In the genomic region with DNA sequence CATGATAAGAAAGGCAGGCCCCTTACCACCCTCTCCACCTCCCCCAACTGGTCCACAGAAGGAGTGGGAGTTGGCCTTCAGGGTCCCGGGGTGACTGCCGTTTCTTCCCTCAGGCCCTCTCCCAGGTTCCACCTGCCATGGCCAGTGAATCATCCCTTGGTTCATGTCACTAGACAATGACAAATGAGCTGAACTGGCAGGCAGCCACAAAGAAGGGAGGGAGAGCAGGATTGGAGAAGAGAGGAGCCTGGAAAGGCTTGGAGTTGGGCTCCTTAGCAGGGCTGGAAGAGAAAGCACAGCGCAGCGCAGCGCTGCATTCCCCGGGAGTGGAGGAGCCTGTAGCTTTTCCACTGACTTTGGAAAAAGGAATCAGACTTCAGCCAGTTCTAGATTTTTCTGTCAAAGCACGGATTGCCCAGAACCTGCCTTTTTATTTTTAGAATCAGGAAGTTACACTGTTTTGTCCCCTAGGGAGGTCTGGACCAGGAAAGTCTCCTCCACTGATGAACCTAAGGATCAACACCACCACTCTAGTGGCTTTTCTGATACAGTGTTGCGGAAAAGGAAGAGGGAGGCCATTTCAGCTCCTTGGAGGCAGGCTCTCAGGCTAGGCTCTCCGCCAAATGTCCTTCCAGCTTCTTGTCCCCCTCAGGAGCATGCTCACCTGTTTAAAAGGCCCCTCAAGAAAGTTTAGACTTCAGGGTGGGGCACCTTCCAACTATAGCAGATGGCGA, we compare ENCODE assay signal across 8 mouse cellular contexts. TPM values are rescaled to one million over a fixed set of nuclear protein-coding genes. Genes with fewer than 3 reads are reported as not detected.
DNase-seq lines count a peak whose midpoint lies in the region; ATAC-seq lines count a peak whose summit lies in the region.
"Had no signal": no experiment of that assay in that cellular context is flagged by ENCODE, and none has a peak within 500 bp of the region (broad histone marks: within the 10 kb centered on the region; RNA-seq: fewer than 3 reads in every experiment).

No protein-coding gene starts in this region.

- H3K27ac ChIP-seq in hindbrain, embryonic 12.5 days = peak overlapping the region; percentile 44; the same call in 1 of the 2 replicates
- H3K27ac ChIP-seq in liver, embryonic 13.5 days = peak overlapping the region; percentile 39
- H3K27ac ChIP-seq in forebrain, embryonic 10.5 days = no peak overlapping the region
- H3K27ac ChIP-seq: limb, embryonic 12.5 days had no signal

- H3K9ac ChIP-seq in hindbrain, embryonic 12.5 days = no peak overlapping the region
- H3K9ac ChIP-seq in liver, embryonic 13.5 days = no peak overlapping the region
- H3K9ac ChIP-seq: limb, embryonic 12.5 days had no signal

- H3K4me1 ChIP-seq in hindbrain, embryonic 12.5 days = peaks cover 31% of the 10 kb centered on the region
- peaks cover 66% of the 10 kb centered on the region for H3K4me1 ChIP-seq in liver, embryonic 13.5 days (replicated peaks)
- peaks cover 29% of the 10 kb centered on the region for H3K4me1 ChIP-seq in forebrain, embryonic 10.5 days

- no peaks in the 10 kb centered on the region for H3K36me3 ChIP-seq in hindbrain, embryonic 12.5 days
- H3K36me3 ChIP-seq in liver, embryonic 13.5 days = 0 out of 2 replicates have a peak, but pooled peaks cover 3% of the 10 kb centered on the region
- H3K36me3 ChIP-seq in forebrain, embryonic 10.5 days (replicated peaks) = no peaks in the 10 kb centered on the region
- H3K36me3 ChIP-seq: limb, embryonic 12.5 days had no signal

- H3K9me3 ChIP-seq in hindbrain, embryonic 12.5 days (replicated peaks) = no peaks in the 10 kb centered on the region
- no peaks in the 10 kb centered on the region for H3K9me3 ChIP-seq in liver, embryonic 13.5 days (replicated peaks)
- H3K9me3 ChIP-seq in forebrain, embryonic 10.5 days = no peaks in the 10 kb centered on the region
- H3K9me3 ChIP-seq: limb, embryonic 12.5 days had no signal

- no peak for ATAC-seq in hindbrain, embryonic 12.5 days (ENCODE audit: low FRiP score)
- no peak for ATAC-seq in liver, embryonic 13.5 days (ENCODE audit: low read depth)

- WGBS in hindbrain, embryonic 12.5 days = 56% methylated on average over 10 of the region's 10 CpGs
- 51% methylated on average over 10 of the region's 10 CpGs for WGBS in liver, embryonic 13.5 days (ENCODE audit: insufficient replicate concordance)
- 80% methylated on average over 10 of the region's 10 CpGs for WGBS in forebrain, embryonic 10.5 days

- peak; percentile 57 for DNase-seq in retina, postnatal 1 day
- DNase-seq in retina, embryonic 14.5 days (ENCODE audit: low spot score) = no peak
- DNase-seq in cerebellum, postnatal 36 days = peak; percentile 53 to 56
- DNase-seq in liver, embryonic 13.5 days = no peak
- peak; percentile 58 to 68 for DNase-seq in urinary bladder, postnatal 4 days (ENCODE audit: low spot score in 2 of 2)
- DNase-seq in forebrain, embryonic 10.5 days (ENCODE audit: extremely low spot score, low spot score) = no peak

- no peak overlapping the region for H3K4me2 ChIP-seq in hindbrain, embryonic 12.5 days (replicated peaks)
- H3K4me2 ChIP-seq in liver, embryonic 13.5 days = no peak overlapping the region
- H3K4me2 ChIP-seq: limb, embryonic 12.5 days had no signal

- peaks cover 11% of the 10 kb centered on the region; the same call in 1 of the 2 replicates for H3K27me3 ChIP-seq in hindbrain, embryonic 12.5 days
- H3K27me3 ChIP-seq in liver, embryonic 13.5 days = peaks cover 23% of the 10 kb centered on the region
- H3K27me3 ChIP-seq in forebrain, embryonic 10.5 days (ENCODE audit: poor library complexity, severe bottlenecking) = peaks cover 45% of the 10 kb centered on the region

- H3K4me3 ChIP-seq in hindbrain, embryonic 12.5 days = no peak overlapping the region
- H3K4me3 ChIP-seq in liver, embryonic 13.5 days (replicated peaks) = no peak overlapping the region
- H3K4me3 ChIP-seq in forebrain, embryonic 10.5 days = no peak overlapping the region
- H3K4me3 ChIP-seq: limb, embryonic 12.5 days had no signal

RNA-seq across cellular contexts. Expression of gene Rin3, which starts 4.0 kb away (rescaled TPM):
- 6.8 TPM in 2 replicates for polyA plus RNA-seq in hindbrain, embryonic 12.5 days (2016; fragmentation: Nextera tagmentation; extraction: Ambion mirVana)
- 5.7 and 5.9 TPM in 2 replicates for polyA plus RNA-seq in liver, embryonic 13.5 days (2015; fragmentation: Nextera tagmentation; extraction: Ambion mirVana)
- 2.8 and 3.3 TPM in 2 replicates for polyA plus RNA-seq in forebrain, embryonic 10.5 days (2016; fragmentation: Nextera tagmentation; extraction: Ambion mirVana)

Comparison
In these comparisons a context has a peak if more than half of its experiments do, and no peak if none do; other contexts are left out.
1. DNase-seq: peak in retina, postnatal 1 day (single experiment), cerebellum, postnatal 36 days (2 of 2) and urinary bladder, postnatal 4 days (2 of 2); none in retina, embryonic 14.5 days (single experiment), liver, embryonic 13.5 days (single experiment) and forebrain, embryonic 10.5 days (single experiment).